Mouse (Mus musculus): ENCODE data around the gene Tert.

DNA sequence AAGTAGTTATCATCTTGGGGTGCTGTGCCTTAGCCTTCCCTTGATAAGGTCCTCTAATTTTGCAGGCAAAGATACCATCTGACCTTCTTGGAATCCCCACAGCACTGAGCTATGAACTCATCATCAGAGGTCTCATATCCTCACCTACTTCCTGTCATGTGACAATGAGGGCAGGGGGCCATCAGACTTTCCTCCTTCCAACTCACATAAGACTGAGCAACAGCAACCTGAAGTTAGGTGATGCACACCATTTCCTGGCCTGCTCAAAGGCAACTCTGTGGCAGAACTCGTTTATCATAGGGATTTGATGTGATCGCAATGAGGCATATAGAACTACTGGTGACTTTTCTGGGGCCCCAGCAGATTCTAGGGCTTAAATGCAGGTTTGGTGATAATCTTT lies 55.5 kb downstream of the Tert start:
- TF ChIP-seq EP300 (optimal IDR thresholded peaks at IDR 0.05) (no peak), CTCF (IDR thresholded peaks at IDR 0.05; ENCODE audit: low read depth) (no peak)
